Comparison of ENCODE assay signal across 9 mouse cellular contexts in genomic region chr2:158121645-158122326, GRCm38 (mm10). TPM values are rescaled to one million over a fixed set of nuclear protein-coding genes. Genes with fewer than 3 reads are reported as not detected.
DNase-seq lines count a peak whose midpoint lies in the region; ATAC-seq lines count a peak whose summit lies in the region.
"Had no signal": no experiment of that assay in that cellular context is flagged by ENCODE, and none has a peak within 500 bp of the region (broad histone marks: within the 10 kb centered on the region; RNA-seq: fewer than 3 reads in every experiment).

No protein-coding gene starts in this region.

- 76% methylated on average over 11 of the region's 12 CpGs for WGBS in liver, embryonic 12.5 days (ENCODE audit: insufficient replicate concordance)
- 50% methylated on average over 12 of the region's 12 CpGs for WGBS in stomach, embryonic 16.5 days

- no peak for ATAC-seq in liver, embryonic 12.5 days
- ATAC-seq in stomach, embryonic 16.5 days (ENCODE audit: insufficient read depth, low FRiP score), result peak; percentile 56

- no peaks in the 10 kb centered on the region for H3K9me3 ChIP-seq in liver, embryonic 12.5 days (replicated peaks)
- H3K9me3 ChIP-seq in stomach, embryonic 16.5 days (replicated peaks; ENCODE audit: control insufficient read depth, low read length), result no peaks in the 10 kb centered on the region
- H3K9me3 ChIP-seq: hindbrain, embryonic 15.5 days had no signal

- 0 out of 2 replicates have a peak overlapping the region, but pooled peaks have one; percentile 5 for H3K27ac ChIP-seq in liver, embryonic 12.5 days
- H3K27ac ChIP-seq in stomach, embryonic 16.5 days (ENCODE audit: low read length), result no peak overlapping the region; the same call in 1 of the 2 replicates
- H3K27ac ChIP-seq: hindbrain, embryonic 15.5 days had no signal

- no peak overlapping the region for H3K4me2 ChIP-seq in liver, embryonic 12.5 days
- no peak overlapping the region; the same call in 1 of the 2 replicates for H3K4me2 ChIP-seq in stomach, embryonic 16.5 days (ENCODE audit: low read depth, low read length)
- H3K4me2 ChIP-seq: hindbrain, embryonic 15.5 days had no signal

- DNase-seq in right cerebral cortex, postnatal 4 days, result peak; percentile 40
- no peak for DNase-seq in right cerebral cortex, postnatal 36 days (ENCODE audit: low spot score in 2 of 2)
- peak; percentile 62 to 65 for DNase-seq in cerebellum, postnatal 36 days
- DNase-seq in heart, postnatal 10 days, result peak; percentile 81 to 84
- no peak for DNase-seq in c-Kit-positive CD71-positive TER-119-positive erythroid progenitor cells, embryonic 14.5 days (ENCODE audit: low spot score)
- no peak for DNase-seq in frontal cortex, postnatal 36 days (ENCODE audit: low spot score in 2 of 2)

- H3K4me3 ChIP-seq in liver, embryonic 12.5 days, result no peak overlapping the region
- no peak overlapping the region for H3K4me3 ChIP-seq in stomach, embryonic 16.5 days (replicated peaks; ENCODE audit: low read length)
- H3K4me3 ChIP-seq: hindbrain, embryonic 15.5 days had no signal

- H3K4me1 ChIP-seq in liver, embryonic 12.5 days, result peaks cover 49% of the 10 kb centered on the region
- peaks cover 12% of the 10 kb centered on the region for H3K4me1 ChIP-seq in stomach, embryonic 16.5 days (ENCODE audit: control insufficient read depth, insufficient read depth, low read length)

- intact Hi-C loops in heart, postnatal 10 days (cut with DNase I), result no loop called here

- peaks cover 100% of the 10 kb centered on the region for H3K36me3 ChIP-seq in liver, embryonic 12.5 days
- peaks cover 12% of the 10 kb centered on the region; the same call in 1 of the 2 replicates for H3K36me3 ChIP-seq in stomach, embryonic 16.5 days (ENCODE audit: control insufficient read depth, insufficient read depth, low read length)
- H3K36me3 ChIP-seq: hindbrain, embryonic 15.5 days had no signal

- H3K9ac ChIP-seq in liver, embryonic 12.5 days, result no peak overlapping the region
- H3K9ac ChIP-seq in stomach, embryonic 16.5 days (ENCODE audit: low read length), result peak overlapping the region; percentile 35; the same call in 1 of the 2 replicates
- H3K9ac ChIP-seq: hindbrain, embryonic 15.5 days had no signal

- H3K27me3 ChIP-seq in liver, embryonic 12.5 days (replicated peaks), result no peaks in the 10 kb centered on the region
- no peaks in the 10 kb centered on the region for H3K27me3 ChIP-seq in stomach, embryonic 16.5 days (ENCODE audit: control insufficient read depth, insufficient read depth, low read length)
- H3K27me3 ChIP-seq: hindbrain, embryonic 15.5 days had no signal

RNA-seq across cellular contexts. Expression of gene Tgm2, which starts 24.4 kb away (rescaled TPM):
- total RNA-seq in heart, postnatal 10 days (2021), result 100 to 1,000 TPM; 162 to 208 TPM
- 69.4 and 69.9 TPM in 2 replicates for polyA plus RNA-seq in liver, embryonic 12.5 days (2016; fragmentation: Nextera tagmentation; extraction: Ambion mirVana)
- polyA plus RNA-seq in stomach, embryonic 16.5 days (2015; fragmentation: Nextera tagmentation; extraction: Ambion mirVana), result 123 and 133 TPM in 2 replicates

Comparison
In these comparisons a context has a peak if more than half of its experiments do, and no peak if none do; other contexts are left out.
1. DNase-seq: peak in right cerebral cortex, postnatal 4 days (single experiment), cerebellum, postnatal 36 days (2 of 2) and heart, postnatal 10 days (2 of 2); none in right cerebral cortex, postnatal 36 days (0 of 2), c-Kit-positive CD71-positive TER-119-positive erythroid progenitor cells, embryonic 14.5 days (single experiment) and frontal cortex, postnatal 36 days (0 of 2).